ENCODE assay signal across 7 mouse cellular contexts in genomic region chr1:168380241-168380770, GRCm38 (mm10). TPM values are rescaled to one million over a fixed set of nuclear protein-coding genes. Genes with fewer than 3 reads are reported as not detected.
DNase-seq lines count a peak whose midpoint lies in the region; ATAC-seq lines count a peak whose summit lies in the region.

No protein-coding gene starts in this region.

- peaks cover 77% of the 10 kb centered on the region for H3K4me1 ChIP-seq in forebrain, embryonic 16.5 days (replicated peaks; ENCODE audit: control insufficient read depth, insufficient read depth, low read length)
- peaks cover 60% of the 10 kb centered on the region for H3K4me1 ChIP-seq in lung, embryonic 16.5 days (replicated peaks; ENCODE audit: control insufficient read depth, insufficient read depth, low read length)

- H3K36me3 ChIP-seq in forebrain, embryonic 16.5 days (ENCODE audit: control insufficient read depth, insufficient read depth): no peaks in the 10 kb centered on the region
- H3K36me3 ChIP-seq in lung, embryonic 16.5 days (ENCODE audit: control insufficient read depth, insufficient read depth, low read length): no peaks in the 10 kb centered on the region; the same call in 1 of the 2 replicates

- intact Hi-C loops in heart, postnatal 36 days (cut with DNase I): loop anchor here (2.0 to 10.0 kb wide), 4 partner anchors 50 to 436 kb away; no protein-coding TSS in a partner anchor

- H3K27me3 ChIP-seq in forebrain, embryonic 16.5 days (replicated peaks; ENCODE audit: control insufficient read depth, insufficient read depth, low read length): no peaks in the 10 kb centered on the region
- no peaks in the 10 kb centered on the region for H3K27me3 ChIP-seq in lung, embryonic 16.5 days (ENCODE audit: control insufficient read depth, insufficient read depth, low read depth, low read length)

- no peak overlapping the region for H3K4me2 ChIP-seq in forebrain, embryonic 16.5 days (ENCODE audit: low read length)
- no peak overlapping the region for H3K4me2 ChIP-seq in lung, embryonic 16.5 days (ENCODE audit: low read depth, low read length)

- WGBS in forebrain, embryonic 16.5 days: 47% methylated on average over 9 of the region's 9 CpGs
- WGBS in lung, embryonic 16.5 days: 32% methylated on average over 9 of the region's 9 CpGs

- H3K27ac ChIP-seq in forebrain, embryonic 16.5 days (ENCODE audit: low read length): 0 out of 2 replicates have a peak overlapping the region, but pooled peaks have one; percentile 28
- peak overlapping the region; percentile 45 for H3K27ac ChIP-seq in lung, embryonic 16.5 days (ENCODE audit: low read length)

- no peaks in the 10 kb centered on the region for H3K9me3 ChIP-seq in forebrain, embryonic 16.5 days (ENCODE audit: control insufficient read depth, low read length)
- H3K9me3 ChIP-seq in lung, embryonic 16.5 days (ENCODE audit: control insufficient read depth, low read length): no peaks in the 10 kb centered on the region

- ATAC-seq in forebrain, embryonic 16.5 days: peak; percentile 2; the same call in 1 of the 2 replicates
- ATAC-seq in lung, embryonic 16.5 days (ENCODE audit: low read depth): peak; percentile 77

- peak; percentile 75 for DNase-seq in cerebellum, adult 9-11 months
- DNase-seq in heart, postnatal 36 days: peak; percentile 50 to 55
- no peak for DNase-seq in adrenal gland, adult 18-20 months (ENCODE audit: low spot score in 2 of 2)
- DNase-seq in spleen, adult 12 weeks (ENCODE audit: low spot score): no peak
- DNase-seq in natural killer cell, adult 2 months (ENCODE audit: low spot score in 2 of 2): no peak

- H3K9ac ChIP-seq in forebrain, embryonic 16.5 days (replicated peaks; ENCODE audit: low read depth, low read length): no peak overlapping the region
- H3K9ac ChIP-seq in lung, embryonic 16.5 days (ENCODE audit: low read length): no peak overlapping the region

- no peak overlapping the region for H3K4me3 ChIP-seq in forebrain, embryonic 16.5 days (replicated peaks; ENCODE audit: low read length)
- H3K4me3 ChIP-seq in lung, embryonic 16.5 days (ENCODE audit: low read length): no peak overlapping the region

RNA-seq across cellular contexts. Expression of gene Pbx1, which starts 51.8 kb away (rescaled TPM):
- polyA plus RNA-seq in forebrain, embryonic 16.5 days (2015; fragmentation: Nextera tagmentation; extraction: Ambion mirVana): 82.9 and 91.2 TPM in 2 replicates
- 10 to 100 TPM; 47.2 to 63.0 TPM for total RNA-seq in heart, postnatal 36 days (2021)
- polyA plus RNA-seq in lung, embryonic 16.5 days (2015; fragmentation: Nextera tagmentation; extraction: Ambion mirVana): 34.0 and 34.3 TPM in 2 replicates
- total RNA-seq in adrenal gland, adult 18-20 months (2021): 100 to 1,000 TPM; 143 to 202 TPM

Comparison
In these comparisons a context has a peak if more than half of its experiments do, and no peak if none do; other contexts are left out.
1. DNase-seq: peak in cerebellum, adult 9-11 months (single experiment) and heart, postnatal 36 days (2 of 2); none in adrenal gland, adult 18-20 months (0 of 2), spleen, adult 12 weeks (single experiment) and natural killer cell, adult 2 months (0 of 2).